Mouse (Mus musculus): ENCODE results near the gene Fgf2. TPM values are rescaled to one million over a fixed set of nuclear protein-coding genes. Genes with fewer than 3 reads are reported as not detected.

The Fgf2 gene
- polyA plus RNA-seq, 1 experiment: 1.8 TPM

DNA sequence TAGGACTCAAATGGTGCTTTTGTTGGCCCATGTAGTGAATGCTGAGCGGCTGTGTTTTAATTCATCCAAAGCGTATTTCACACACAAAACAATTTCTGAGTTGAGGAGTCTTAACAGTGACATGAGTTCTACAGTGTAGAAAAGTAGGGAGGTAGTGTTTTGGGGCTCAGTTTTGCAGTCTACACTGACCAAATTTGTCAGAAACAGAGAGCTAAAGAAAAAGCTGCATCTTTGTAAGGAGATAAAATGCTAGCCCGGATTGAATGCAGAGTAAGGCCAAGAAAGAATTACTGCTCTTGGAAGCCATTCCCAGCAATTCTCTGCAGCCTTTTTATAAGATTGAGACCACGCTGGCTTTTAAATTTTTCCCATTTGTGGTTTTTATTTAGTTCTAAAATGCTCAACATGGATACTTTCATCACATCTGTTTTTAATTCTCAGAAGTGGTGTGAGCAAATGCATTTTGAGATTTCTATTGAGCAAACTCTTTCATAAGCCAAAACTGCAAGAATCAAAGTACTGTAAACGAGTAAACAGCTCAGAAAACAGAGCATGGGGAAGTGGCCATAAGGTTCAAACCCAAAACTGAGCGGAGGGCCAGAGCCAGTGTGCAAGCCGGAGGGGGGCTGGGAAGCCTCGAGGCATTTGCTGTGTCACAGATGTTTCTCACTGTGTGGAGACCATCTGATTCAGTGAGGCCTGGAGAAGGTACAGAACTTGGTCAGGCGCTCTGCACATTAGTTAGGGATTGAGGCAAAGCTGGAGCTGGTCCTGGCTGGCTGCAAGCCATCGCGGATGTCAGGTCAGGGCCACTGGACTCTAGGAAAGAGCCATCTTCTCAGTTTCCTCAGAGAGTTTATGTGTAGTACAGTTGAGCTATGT is 53.8 kb downstream of the Fgf2 start:
- Histone ChIP-seq H3K4me1 (ENCODE audit: control insufficient read depth, insufficient read depth, low read length) (no peaks in the 10 kb centered on the region; the same call in 1 of the 2 replicates), H3K27ac (ENCODE audit: insufficient read depth, low read length) (no peak overlapping the region), H3K4me3 (replicated peaks; ENCODE audit: insufficient read depth, low read depth, low read length) (no peak overlapping the region), H3K27me3 (ENCODE audit: control insufficient read depth, insufficient read depth, low read length) (no peaks in the 10 kb centered on the region)
- TF ChIP-seq CTCF (IDR thresholded peaks at IDR 0.05; ENCODE audit: borderline replicate concordance, insufficient read depth, low read depth, low read length) (no peak), POLR2A (IDR thresholded peaks at IDR 0.05; ENCODE audit: borderline replicate concordance, insufficient read depth, low read length) (no peak)
- no peak for DNase-seq
- WGBS: 50% methylated on average over 11 of the region's 11 CpGs

DNA sequence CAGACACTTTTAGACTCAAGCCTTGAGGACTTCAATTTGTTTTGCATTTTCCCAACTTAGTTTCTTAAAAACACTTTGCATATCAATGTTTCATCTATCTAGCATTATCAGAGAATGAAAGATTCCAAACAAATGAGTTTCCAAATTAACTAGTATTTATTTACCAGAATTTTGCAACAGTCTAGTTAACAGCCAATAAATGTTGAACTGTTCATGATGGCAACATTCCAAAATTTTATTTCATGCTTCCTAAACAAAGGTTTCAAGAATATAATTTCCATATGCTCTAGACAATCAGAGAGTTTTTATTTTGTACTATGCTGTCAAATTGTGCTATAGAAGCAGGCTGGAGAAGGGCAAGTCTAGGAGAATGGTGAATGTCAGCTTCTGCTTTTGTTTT is 59.5 kb downstream of the Fgf2 start:
- no peaks in the 10 kb centered on the region for H3K4me1 ChIP-seq (ENCODE audit: control insufficient read depth, insufficient read depth, low read length)
- H3K27ac ChIP-seq (ENCODE audit: insufficient read depth, low read length): no peak overlapping the region
- TF ChIP-seq CTCF (IDR thresholded peaks at IDR 0.05; ENCODE audit: borderline replicate concordance, insufficient read depth, low read depth, low read length) (no peak), POLR2A (IDR thresholded peaks at IDR 0.05; ENCODE audit: borderline replicate concordance, insufficient read depth, low read length) (no peak)
- no peak for DNase-seq
- no peaks in the 10 kb centered on the region for H3K27me3 ChIP-seq (ENCODE audit: control insufficient read depth, insufficient read depth, low read length)
- H3K4me3 ChIP-seq (replicated peaks; ENCODE audit: insufficient read depth, low read depth, low read length): no peak overlapping the region

GRCm38 (mm10) chr3:37413446-37413845 is 65.3 kb downstream of the Fgf2 start:
- DNase-seq: no peak
- H3K27ac ChIP-seq (ENCODE audit: insufficient read depth, low read length): no peak overlapping the region
- no peaks in the 10 kb centered on the region for H3K27me3 ChIP-seq (ENCODE audit: control insufficient read depth, insufficient read depth, low read length)
- no peak overlapping the region for H3K4me3 ChIP-seq (replicated peaks; ENCODE audit: insufficient read depth, low read depth, low read length)
- WGBS: 56% methylated on average over 3 of the region's 3 CpGs
- TF ChIP-seq CTCF (IDR thresholded peaks at IDR 0.05; ENCODE audit: borderline replicate concordance, insufficient read depth, low read depth, low read length): no peak
- TF ChIP-seq POLR2A (IDR thresholded peaks at IDR 0.05; ENCODE audit: borderline replicate concordance, insufficient read depth, low read length): no peak
- H3K4me1 ChIP-seq (ENCODE audit: control insufficient read depth, insufficient read depth, low read length): peaks cover 2% of the 10 kb centered on the region; the same call in 1 of the 2 replicates

GRCm38 (mm10) chr3:37414413-37414960 is 66.3 kb downstream of the Fgf2 start:
- no peak overlapping the region for H3K4me3 ChIP-seq (replicated peaks; ENCODE audit: insufficient read depth, low read depth, low read length)
- DNase-seq: peak; percentile 58 to 62
- H3K27ac ChIP-seq (ENCODE audit: insufficient read depth, low read length): no peak overlapping the region
- H3K4me1 ChIP-seq (ENCODE audit: control insufficient read depth, insufficient read depth, low read length): peaks cover 2% of the 10 kb centered on the region; the same call in 1 of the 2 replicates
- H3K27me3 ChIP-seq (ENCODE audit: control insufficient read depth, insufficient read depth, low read length): no peaks in the 10 kb centered on the region
- WGBS: 44% methylated on average over 14 of the region's 14 CpGs
- TF ChIP-seq CTCF (IDR thresholded peaks at IDR 0.05; ENCODE audit: borderline replicate concordance, insufficient read depth, low read depth, low read length) (peak; percentile 52; the same call in 1 of the 2 replicates), POLR2A (IDR thresholded peaks at IDR 0.05; ENCODE audit: borderline replicate concordance, insufficient read depth, low read length) (no peak)

- 58% methylated on average over 5 of the region's 5 CpGs for WGBS
- Histone ChIP-seq H3K27me3 (ENCODE audit: control insufficient read depth, insufficient read depth, low read length) (no peaks in the 10 kb centered on the region), H3K27ac (ENCODE audit: insufficient read depth, low read length) (no peak overlapping the region; the same call in 1 of the 2 replicates), H3K4me1 (ENCODE audit: control insufficient read depth, insufficient read depth, low read length) (peaks cover 5% of the 10 kb centered on the region; the same call in 1 of the 2 replicates), H3K4me3 (replicated peaks; ENCODE audit: insufficient read depth, low read depth, low read length) (peak overlapping the region; percentile 90)
- DNase-seq: peak in 1 of 2 experiments; percentile 14
- TF ChIP-seq POLR2A (IDR thresholded peaks at IDR 0.05; ENCODE audit: borderline replicate concordance, insufficient read depth, low read length): no peak
- no peak for TF ChIP-seq CTCF (IDR thresholded peaks at IDR 0.05; ENCODE audit: borderline replicate concordance, insufficient read depth, low read depth, low read length)
Measured at GRCm38 (mm10) chr3:37418341-37418740, 70.2 kb downstream of the Fgf2 start.

- DNase-seq: no peak
- under 1% methylated on average over 30 of the region's 30 CpGs for WGBS
- H3K27ac ChIP-seq (ENCODE audit: insufficient read depth, low read length): peak overlapping the region; percentile 85
- H3K4me1 ChIP-seq (ENCODE audit: control insufficient read depth, insufficient read depth, low read length): peaks cover 5% of the 10 kb centered on the region; the same call in 1 of the 2 replicates
- TF ChIP-seq CTCF (IDR thresholded peaks at IDR 0.05; ENCODE audit: borderline replicate concordance, insufficient read depth, low read depth, low read length) (no peak), POLR2A (IDR thresholded peaks at IDR 0.05; ENCODE audit: borderline replicate concordance, insufficient read depth, low read length) (no peak)
- no peaks in the 10 kb centered on the region for H3K27me3 ChIP-seq (ENCODE audit: control insufficient read depth, insufficient read depth, low read length)
- H3K4me3 ChIP-seq (replicated peaks; ENCODE audit: insufficient read depth, low read depth, low read length): peak overlapping the region; percentile 90
Measured at GRCm38 (mm10) chr3:37418961-37419457, 70.9 kb downstream of the Fgf2 start.

DNA sequence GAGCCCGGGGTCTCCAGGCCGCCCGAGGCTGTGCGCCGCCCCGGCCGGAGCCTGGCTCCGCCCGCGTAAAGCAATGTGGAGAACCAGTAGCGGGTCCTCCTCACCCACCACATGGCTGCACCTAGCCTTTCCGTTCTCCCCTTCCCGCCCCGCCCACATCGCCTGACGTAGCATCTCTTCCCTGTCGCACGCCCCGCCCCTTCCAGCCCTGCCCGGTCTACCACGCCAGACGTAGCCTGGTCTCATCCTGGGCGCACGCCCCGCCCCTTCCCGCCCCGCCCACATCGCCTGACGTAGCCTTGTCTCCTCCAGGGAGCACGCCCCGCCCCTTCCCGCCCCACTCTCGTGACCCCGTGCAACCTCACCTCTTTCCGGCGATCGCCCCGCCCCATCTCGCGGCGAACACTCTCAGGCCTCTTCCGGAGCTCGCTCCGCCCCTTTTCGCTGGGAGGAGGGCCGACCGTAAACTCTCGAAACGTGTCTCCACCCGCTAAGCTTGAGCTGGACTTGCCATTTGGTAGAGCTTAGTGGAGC is 71.4 kb downstream of the Fgf2 start, which contains the start of gene Spata5:
Gene Spata5 (plus strand): TSS at position 439 of the 534 bp plus-strand sequence.
- WGBS: under 1% methylated on average over 45 of the region's 50 CpGs
- peak; percentile 76; the same call in 1 of the 2 replicates for TF ChIP-seq POLR2A (IDR thresholded peaks at IDR 0.05; ENCODE audit: borderline replicate concordance, insufficient read depth, low read length)
- TF ChIP-seq CTCF (IDR thresholded peaks at IDR 0.05; ENCODE audit: borderline replicate concordance, insufficient read depth, low read depth, low read length): no peak
- Histone ChIP-seq H3K27me3 (ENCODE audit: control insufficient read depth, insufficient read depth, low read length) (no peaks in the 10 kb centered on the region), H3K4me3 (replicated peaks; ENCODE audit: insufficient read depth, low read depth, low read length) (peak within 1 kb of the TSS; percentile 94), H3K27ac (ENCODE audit: insufficient read depth, low read length) (peak within 1 kb of the TSS; percentile 85), H3K4me1 (ENCODE audit: control insufficient read depth, insufficient read depth, low read length) (peaks cover 4% of the 10 kb centered on the region; the same call in 1 of the 2 replicates)
- DNase-seq: peak; percentile 97 to 99
